Mouse (Mus musculus) embryonic facial prominence, embryonic 12.5 days (tissue): ENCODE data around the gene Wfdc6a. TPM values are rescaled to one million over a fixed set of nuclear protein-coding genes. Genes with fewer than 3 reads are reported as not detected.

Source experiments
- polyA plus RNA-seq: library from polyadenylated mRNA; unstranded; fragments of >200 nt; fragmentation: Nextera tagmentation; extraction: Ambion mirVana; gene quantifications from 2 replicates; pipeline ENCODE4 v1.2.1, GENCODE M21; 2016

The Wfdc6a gene
- polyA plus RNA-seq, 1 experiment from 2014 or later: not detected

Other genes with a start within 250 kb of the Wfdc6a start
- gene Slpi, start 196.4 kb downstream of the Wfdc6a start, polyA plus RNA-seq: 0.96 and 1.5 TPM in 2 replicates
- gene Rbpjl, start 182.3 kb downstream of the Wfdc6a start, polyA plus RNA-seq: 0.46 and 0.53 TPM in 2 replicates
- 36.2 and 43.9 TPM in 2 replicates for gene Matn4, start 180.3 kb downstream of the Wfdc6a start, polyA plus RNA-seq
- gene Sdc4, start 141.6 kb downstream of the Wfdc6a start, polyA plus RNA-seq: 42.6 and 44.4 TPM in 2 replicates
- 65.4 and 66.8 TPM in 2 replicates for gene Sys1, start 128.5 kb downstream of the Wfdc6a start, polyA plus RNA-seq
- 6.1 and 6.5 TPM in 2 replicates for gene Gm20458, start 124.5 kb downstream of the Wfdc6a start, polyA plus RNA-seq
- gene Trp53tg5, start 111.7 kb downstream of the Wfdc6a start, polyA plus RNA-seq: not detected in 2 replicates
- gene Dbndd2, start 99.3 kb downstream of the Wfdc6a start, polyA plus RNA-seq: 1.7 and 2.2 TPM in 2 replicates
- gene Pigt, start 87.9 kb downstream of the Wfdc6a start, polyA plus RNA-seq: 36.7 and 37.7 TPM in 2 replicates
- gene Wfdc2, start 23.0 kb downstream of the Wfdc6a start, polyA plus RNA-seq: 49.9 and 59.6 TPM in 2 replicates
- gene Spint3, start 12.0 kb downstream of the Wfdc6a start, polyA plus RNA-seq: not detected in 2 replicates
- gene Eppin, start 8.1 kb upstream of the Wfdc6a start, polyA plus RNA-seq: not detected in 2 replicates
- not detected in 2 replicates for gene Wfdc6b, start 28.1 kb upstream of the Wfdc6a start, polyA plus RNA-seq
- not detected in 2 replicates for gene Wfdc8, start 28.2 kb upstream of the Wfdc6a start, polyA plus RNA-seq
- not detected in 2 replicates for gene Wfdc16, start 53.3 kb upstream of the Wfdc6a start, polyA plus RNA-seq
- not detected in 2 replicates for gene Wfdc10, start 70.6 kb upstream of the Wfdc6a start, polyA plus RNA-seq
- gene Wfdc9, start 71.1 kb upstream of the Wfdc6a start, polyA plus RNA-seq: not detected in 2 replicates
- not detected in 2 replicates for gene Wfdc11, start 88.6 kb upstream of the Wfdc6a start, polyA plus RNA-seq
- gene Wfdc13, start 99.7 kb upstream of the Wfdc6a start, polyA plus RNA-seq: 0.45 TPM in 1 of 2 replicates, not detected in the other
- gene Spint4, start 113.1 kb upstream of the Wfdc6a start, polyA plus RNA-seq: not detected in 2 replicates
- gene Spint5, start 129.9 kb upstream of the Wfdc6a start, polyA plus RNA-seq: not detected in 2 replicates
- 0.72 and 1.3 TPM in 2 replicates for gene Wfdc3, start 160.5 kb upstream of the Wfdc6a start, polyA plus RNA-seq
- 92.5 and 97.1 TPM in 2 replicates for gene Dnttip1, start 160.5 kb upstream of the Wfdc6a start, polyA plus RNA-seq
- 472 and 488 TPM in 2 replicates for gene Ube2c, start 184.5 kb upstream of the Wfdc6a start, polyA plus RNA-seq
- 31.7 and 40.6 TPM in 2 replicates for gene Tnnc2, start 194.5 kb upstream of the Wfdc6a start, polyA plus RNA-seq
- gene Snx21, start 200.4 kb upstream of the Wfdc6a start, polyA plus RNA-seq: 18.3 and 19.6 TPM in 2 replicates
- 16.8 and 16.9 TPM in 2 replicates for gene Acot8, start 219.4 kb upstream of the Wfdc6a start, polyA plus RNA-seq
- gene Zswim3, start 219.7 kb upstream of the Wfdc6a start, polyA plus RNA-seq: 9.0 and 9.5 TPM in 2 replicates
- gene Zswim1, start 237.2 kb upstream of the Wfdc6a start, polyA plus RNA-seq: 17.9 and 20.8 TPM in 2 replicates
- gene Spata25, start 243.1 kb upstream of the Wfdc6a start, polyA plus RNA-seq: 0.22 TPM in 1 of 2 replicates, not detected in the other
- gene Ctsa, start 247.4 kb upstream of the Wfdc6a start, polyA plus RNA-seq: 120 and 124 TPM in 2 replicates
- 6.7 and 7.4 TPM in 2 replicates for gene Neurl2, start 248.0 kb upstream of the Wfdc6a start, polyA plus RNA-seq